Mouse (Mus musculus): ENCODE data around the gene Emid1.

The Emid1 gene

DNA sequence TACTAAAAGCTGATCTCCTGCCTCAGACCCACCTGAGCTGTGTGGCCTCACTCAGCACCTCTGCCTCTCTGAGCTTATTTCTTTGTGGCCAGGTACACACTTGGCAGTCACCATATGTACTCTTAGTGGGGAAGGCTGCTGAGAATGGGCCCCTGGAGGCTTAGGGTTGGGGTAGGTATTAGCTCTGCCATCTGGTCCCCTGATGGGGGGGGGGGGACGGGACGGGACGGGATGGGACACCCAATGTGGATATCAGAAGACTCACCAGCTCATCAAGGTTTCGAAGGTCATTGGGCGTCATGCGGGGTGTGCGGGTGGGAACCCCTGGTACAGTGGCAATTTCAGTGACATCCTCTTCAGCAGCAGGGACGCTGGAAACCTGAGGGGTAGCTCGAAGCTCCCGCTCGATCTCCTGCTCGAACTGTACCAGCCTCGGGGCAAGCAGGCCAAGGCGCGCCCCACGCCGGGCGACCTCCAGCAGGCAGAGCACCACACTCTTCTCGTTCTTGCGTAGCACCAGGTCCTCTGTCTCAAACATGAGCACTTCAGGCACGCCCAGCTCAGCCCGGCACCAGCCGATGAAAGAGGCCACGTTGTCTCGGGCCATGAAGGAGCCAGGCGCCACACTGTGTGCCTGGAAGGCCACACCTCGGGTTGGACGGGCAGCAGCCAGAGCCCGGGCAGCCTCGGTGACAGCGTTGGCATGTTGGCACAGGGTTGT lies 88.3 kb downstream of the Emid1 start:
- DNase-seq (ENCODE audit: low read depth, low spot score) = no peak

DNA sequence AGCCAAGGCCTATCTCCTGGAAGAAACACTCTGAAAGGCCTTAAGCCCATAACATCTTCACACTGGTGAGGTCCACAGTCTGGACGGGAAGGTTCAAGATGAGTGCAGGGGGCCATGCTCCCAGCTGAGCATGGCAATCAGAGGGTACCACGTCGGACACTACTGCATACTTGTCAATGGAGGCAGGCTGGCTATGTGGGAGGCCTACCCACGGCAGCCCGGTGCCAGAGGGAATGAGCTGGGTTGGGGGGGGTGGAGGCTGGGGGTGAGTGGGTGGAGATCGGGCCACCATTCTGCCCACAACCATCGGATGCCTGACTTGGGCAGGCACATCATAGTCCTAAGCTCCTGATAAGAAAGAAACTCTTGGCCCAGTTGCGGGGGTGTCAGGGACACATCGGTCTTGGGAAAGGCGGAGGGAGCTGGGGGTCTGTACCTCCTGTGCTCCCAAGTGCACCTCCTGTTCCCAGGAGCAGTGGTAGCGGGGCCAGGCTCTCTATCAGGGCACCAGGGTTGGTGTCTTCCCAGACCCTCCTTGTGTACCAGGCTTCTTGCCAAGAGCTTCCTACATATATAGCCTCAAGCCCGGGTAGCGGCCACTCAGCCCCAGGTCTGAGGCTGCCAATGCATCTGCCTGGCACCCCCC lies 89.1 kb downstream of the Emid1 start:
- DNase-seq (ENCODE audit: low read depth, low spot score) = no peak

DNA sequence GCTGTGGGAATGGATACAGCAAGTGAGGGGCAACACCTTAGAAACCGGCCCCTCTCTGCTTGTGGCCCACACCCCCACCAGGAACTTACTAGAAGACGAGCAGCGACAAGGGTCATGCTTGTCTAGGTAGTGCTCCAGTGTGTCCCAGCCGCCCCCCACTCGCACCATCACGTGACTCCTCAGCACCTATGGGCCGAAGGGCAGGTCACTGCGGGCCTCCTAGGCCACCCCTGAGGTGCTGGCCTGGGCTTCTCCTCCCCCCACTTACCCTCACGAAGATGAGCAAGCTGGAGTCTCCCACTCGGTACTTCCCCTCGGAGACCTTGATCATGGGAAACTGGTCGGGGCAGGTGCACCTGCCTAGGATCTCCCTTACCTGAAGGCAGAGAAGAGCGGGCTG lies 89.7 kb downstream of the Emid1 start:
- no peak for DNase-seq (ENCODE audit: low read depth, low spot score)

DNA sequence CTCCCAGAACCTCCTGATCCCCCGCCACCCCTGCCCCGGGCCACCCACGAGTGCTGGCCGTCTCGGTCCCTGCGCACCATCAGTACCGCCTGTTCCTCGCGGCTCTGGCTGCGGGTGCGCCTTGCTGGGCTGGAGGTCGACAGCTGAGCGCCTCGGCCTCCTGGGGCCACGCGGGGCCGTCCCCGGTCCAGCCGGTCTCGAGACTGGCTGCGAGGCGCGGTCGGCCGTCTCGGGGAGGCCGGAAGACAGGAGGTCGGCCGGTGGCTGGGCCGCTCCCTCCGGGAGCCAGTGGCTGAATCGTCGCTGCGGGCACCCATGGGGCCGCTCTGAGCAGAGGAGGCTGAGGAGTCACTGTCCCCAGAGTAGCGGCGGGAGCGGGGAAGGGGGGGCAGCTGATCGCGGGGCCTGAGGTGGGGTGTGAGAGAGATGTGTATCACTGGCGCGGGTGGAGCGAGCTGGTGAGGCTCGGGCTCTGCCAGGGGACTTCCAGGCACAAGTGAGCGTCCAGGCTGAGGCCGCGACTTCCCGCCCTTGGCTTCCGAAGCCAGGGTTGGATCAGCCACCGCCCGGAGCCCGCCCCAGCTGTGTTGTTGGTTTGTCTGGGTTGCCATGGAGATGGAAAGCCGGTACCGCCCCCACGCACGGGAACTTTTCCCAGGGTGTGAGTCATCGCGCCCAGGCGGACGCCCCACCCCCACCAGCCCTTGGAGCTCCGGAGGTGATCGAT lies 90.5 kb downstream of the Emid1 start:
- no peak for DNase-seq (ENCODE audit: low read depth, low spot score)

DNA sequence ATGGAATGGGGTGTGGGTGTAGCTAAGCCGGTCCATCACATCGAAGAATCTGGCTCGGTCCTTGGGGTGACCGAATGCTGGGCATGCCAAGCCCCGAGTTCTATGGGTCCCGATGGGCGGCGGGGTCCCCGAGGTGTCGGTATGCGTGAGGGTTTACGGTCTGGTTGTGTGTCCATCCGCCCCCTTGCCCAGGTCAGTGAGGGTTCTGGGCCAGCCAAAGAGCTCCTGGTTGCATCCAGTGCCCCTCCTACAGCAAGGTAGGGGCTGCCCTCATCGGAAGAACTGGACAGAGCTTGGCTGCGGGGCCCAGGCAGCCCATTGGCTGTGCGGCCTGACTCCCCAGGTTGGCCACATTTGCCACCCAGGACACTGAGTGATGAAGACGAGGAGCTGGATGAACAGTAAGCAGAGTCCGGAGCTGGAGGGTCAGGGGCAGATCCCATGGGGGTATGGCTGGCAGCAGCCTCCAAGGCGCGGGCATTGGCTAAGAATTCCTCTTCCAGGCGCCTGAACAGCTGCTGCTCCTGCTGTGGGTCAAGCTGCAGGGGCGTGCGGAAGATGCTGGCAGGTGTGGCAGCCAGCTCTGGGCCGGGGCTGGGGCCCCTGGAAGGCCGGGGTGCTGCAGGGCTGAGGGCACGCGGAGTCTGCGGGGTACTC lies 91.2 kb downstream of the Emid1 start:
- DNase-seq (ENCODE audit: low read depth, low spot score) = no peak

DNA sequence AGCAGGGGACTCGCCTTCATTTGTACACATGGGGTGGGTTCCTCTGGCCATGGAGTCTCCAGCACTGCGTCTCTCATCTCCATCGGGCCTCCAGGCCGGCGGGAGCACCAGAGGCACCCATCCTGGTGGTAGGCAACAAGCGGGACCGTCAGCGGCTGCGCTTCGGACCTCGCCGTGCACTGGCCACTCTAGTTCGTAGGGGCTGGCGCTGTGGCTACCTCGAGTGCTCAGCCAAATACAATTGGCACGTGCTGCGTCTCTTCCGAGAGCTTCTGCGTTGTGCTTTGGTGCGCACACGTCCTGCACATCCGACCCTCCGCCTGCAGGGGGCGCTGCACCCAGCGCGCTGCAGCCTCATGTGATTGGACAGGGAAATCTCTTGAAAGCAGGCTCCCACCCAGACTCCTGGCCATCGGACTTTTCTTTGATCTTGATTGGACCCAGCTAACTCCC lies 92.3 kb downstream of the Emid1 start:
- DNase-seq (ENCODE audit: low read depth, low spot score) = no peak

DNA sequence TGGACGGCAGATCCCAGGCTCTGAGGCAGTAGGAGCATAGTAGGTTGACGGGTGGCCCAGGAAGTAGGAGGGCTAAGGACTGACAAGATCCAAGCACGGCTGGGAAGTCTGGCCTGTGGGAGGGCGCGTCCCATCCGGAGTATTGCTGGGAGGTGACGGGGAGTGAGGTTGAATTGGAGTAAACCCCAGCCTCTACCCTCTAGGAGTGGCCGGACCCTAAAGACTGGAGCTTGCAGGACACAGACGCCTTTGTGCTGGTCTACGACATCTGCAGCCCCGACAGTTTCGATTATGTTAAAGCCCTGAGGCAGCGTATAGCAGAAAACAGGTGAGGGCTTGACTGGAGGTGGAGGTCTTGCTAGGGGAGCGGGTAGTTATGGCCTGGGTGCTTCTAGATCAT lies 92.8 kb downstream of the Emid1 start:
- no peak for DNase-seq (ENCODE audit: low read depth, low spot score)

DNA sequence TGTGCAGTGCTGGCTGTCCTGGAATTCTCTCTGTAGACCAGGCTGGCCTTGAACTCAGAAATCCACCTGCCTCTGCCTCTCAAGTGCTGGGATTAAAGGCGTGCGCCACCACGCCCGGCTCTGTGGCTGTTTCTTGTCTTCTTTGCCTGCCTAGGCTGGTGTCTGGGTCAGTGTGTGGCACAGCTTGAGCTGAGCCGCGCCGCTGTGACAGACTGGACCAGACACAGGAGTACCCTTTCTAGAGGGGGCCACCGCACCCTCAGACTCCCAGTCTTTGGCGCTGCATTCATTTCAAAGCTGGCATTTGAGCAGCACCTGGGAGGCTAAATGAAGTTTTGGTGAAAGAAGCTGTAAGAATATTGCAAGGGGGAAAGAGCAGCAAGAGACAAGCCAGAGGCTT lies 93.3 kb downstream of the Emid1 start:
- DNase-seq (ENCODE audit: low read depth, low spot score) = no peak

DNA sequence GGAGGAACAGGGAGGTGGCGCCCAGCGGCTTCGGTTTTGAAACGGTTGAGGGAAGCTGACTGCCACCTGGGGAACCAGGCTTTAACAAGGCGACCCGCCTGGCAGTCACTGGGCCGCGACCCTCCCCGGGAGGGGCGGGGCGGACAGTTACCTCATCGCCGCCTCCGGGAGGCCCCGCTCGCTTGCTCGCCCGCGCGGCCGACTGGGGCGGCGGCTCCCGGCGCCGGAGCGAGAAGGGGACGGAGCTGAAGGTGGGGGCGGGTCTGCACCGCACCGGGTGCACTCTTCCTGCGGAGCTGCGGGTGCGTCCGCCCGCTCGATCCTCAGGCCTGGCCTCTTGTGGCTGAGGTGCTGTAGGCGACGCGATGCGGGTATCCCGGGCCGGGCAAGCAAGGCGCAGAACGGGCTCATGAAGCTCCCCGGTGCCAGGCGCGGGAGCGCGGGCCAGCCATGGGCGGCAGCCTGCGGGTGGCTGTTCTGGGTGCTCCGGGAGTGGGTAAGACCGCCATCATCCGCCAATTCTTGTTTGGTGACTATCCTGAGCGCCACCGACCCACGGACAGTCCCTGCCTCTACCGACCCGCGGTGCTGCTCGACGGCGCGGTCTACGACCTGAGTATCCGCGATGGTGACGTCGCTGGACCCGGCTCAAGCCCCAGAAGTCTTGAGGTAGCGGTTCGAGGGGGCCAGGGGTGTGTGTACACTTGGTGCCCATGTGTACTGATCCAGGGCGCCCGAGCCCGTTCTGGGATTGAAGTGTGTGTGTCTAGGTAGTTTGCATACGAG lies 94.0 kb downstream of the Emid1 start, which contains the start of gene Rasl10a:
Rasl10a (plus strand) TSS at position 273 of the 786 bp plus-strand sequence.
- DNase-seq (ENCODE audit: low read depth, low spot score) = no peak

DNA sequence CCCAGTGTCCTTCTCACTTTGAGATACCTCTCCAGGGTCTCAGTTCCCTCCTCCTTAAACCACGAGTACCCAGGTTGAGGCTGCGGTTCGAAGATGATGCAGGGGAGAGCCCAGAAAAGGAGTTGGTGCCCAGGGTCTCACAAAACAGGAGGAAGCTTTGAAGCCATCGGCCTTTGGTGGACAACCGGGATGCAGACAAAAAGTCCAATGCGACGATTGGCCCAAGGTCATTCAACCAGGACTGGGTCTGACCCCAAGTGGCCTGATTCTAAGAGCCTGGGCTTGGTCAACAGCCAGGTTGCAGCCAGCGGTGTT lies 94.6 kb downstream of the Emid1 start:
- no peak for DNase-seq (ENCODE audit: low read depth, low spot score)

DNA sequence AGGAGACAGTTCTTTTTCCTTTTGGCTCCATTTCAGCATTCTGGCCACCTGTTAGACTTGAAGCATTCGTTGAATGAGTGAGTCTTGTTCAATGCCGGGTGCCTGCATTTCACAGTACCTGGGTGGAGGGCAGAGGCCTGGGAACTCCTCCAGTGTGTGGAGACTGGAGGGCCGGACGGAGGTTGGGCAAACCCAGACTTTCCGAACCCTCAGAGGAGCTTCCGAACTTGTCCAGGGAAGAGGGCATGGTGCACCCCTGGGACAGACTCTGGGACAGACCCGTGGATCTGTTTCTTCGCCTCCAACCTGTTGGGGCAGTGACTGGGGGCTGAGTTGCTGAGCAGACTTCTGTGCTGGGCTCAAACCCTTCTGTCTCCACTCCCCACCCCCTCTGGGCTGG lies 95.0 kb downstream of the Emid1 start:
- DNase-seq (ENCODE audit: low read depth, low spot score) = no peak
